Mouse (Mus musculus) gastrocnemius, postnatal 4 days (tissue): ENCODE measurements around the gene Bricd5. TPM values are rescaled to one million over a fixed set of nuclear protein-coding genes. Genes with fewer than 3 reads are reported as not detected.

Experiments used
- DNase-seq, 2 experiments: peaks; one replicate each; pipeline ENCODE4 v3.0.0; 2021 to 2022; ENCODE audit warnings: low spot score in 2 of 2, mixed read lengths in 2 of 2
- total RNA-seq, 2 experiments: library from RNA; stranded (reverse); gene quantifications; 2 replicates each; pipeline ENCODE4 v1.2.3; 2021

Gene Bricd5
- total RNA-seq, 2 experiments from 2014 or later, result 0.91 to 1.5 TPM

DNA sequence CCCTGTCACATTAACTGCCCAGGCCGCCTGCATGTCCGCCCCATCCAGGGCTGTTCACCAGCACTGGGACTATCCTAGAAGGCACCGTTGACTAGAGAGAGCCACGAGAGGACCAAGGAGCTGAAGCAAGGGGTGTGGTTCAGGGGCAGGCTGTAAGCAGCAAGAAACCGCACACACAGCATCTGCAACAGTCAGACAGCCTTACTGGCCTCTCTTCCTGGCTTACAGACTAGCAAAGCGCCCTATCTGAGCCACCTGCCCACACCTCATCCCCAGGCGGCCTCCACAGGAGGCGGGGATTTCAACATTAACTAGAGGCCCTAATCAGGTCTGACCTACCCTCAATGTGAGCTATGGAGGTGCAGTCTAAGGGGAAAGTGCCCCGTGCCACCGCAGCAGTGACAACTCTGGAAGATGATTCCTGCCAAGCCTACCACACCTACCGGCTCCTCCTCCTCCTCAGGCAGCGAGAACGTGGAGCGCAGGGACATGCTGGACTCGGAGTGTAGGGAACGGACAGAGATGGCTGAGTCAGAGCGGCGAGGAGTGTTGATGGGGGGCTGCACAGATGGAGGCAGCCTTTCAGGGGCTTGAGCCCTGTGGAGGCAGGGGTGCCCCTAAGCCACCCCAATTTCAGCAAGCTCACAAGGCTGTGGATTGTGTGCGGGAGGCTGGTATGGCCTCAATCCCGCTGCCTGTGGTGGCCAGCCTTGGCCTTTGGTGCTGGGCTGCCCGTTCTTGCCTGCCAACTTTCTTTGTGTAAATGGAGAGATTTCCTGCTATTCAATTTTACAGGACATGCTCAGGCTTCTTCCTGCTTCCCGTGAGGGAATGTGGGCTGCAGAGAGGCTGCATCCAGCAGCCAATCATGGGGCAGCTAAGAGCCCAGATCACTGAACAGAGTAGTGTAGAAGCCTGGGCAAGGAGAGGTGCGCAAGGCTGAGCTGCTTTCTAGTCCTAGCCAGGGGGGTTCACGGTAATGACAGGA, 40.9 kb downstream of the Bricd5 start:
- no peak for DNase-seq

DNA sequence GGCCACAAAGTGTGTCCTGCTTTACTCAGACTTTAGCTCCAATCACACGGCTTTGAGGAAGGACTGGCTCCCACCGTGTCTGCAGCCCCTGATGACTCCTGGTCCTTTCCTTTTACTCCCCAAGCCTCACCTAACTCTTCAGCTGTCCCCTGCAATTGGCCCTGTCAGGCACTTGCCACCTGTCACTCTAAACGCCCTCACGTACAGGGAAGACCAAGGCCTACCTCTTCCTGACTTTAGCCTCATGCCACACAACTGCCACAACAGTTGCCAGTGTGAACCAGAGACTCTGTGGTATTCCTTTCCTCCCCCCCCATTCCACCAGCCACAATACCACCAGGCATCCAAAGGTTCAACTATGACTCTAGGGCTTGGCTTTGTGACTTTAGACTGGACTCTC, 46.8 kb downstream of the Bricd5 start:
- no peak for DNase-seq

- DNase-seq, result no peak
Measured at GRCm38 (mm10) chr17:24524734-24525133, 51.0 kb downstream of the Bricd5 start.

Other genes with a start within 250 kb of the Bricd5 start
- 10 to 100 TPM; 14.9 to 15.2 TPM for gene Ccnf, start 222.4 kb upstream of the Bricd5 start, total RNA-seq
- gene Abca17, start 122.8 kb upstream of the Bricd5 start, total RNA-seq, result under 1 TPM in 1 of 2 experiments, not detected in 1; 0.10 TPM
- gene Abca3, start 121.9 kb upstream of the Bricd5 start, total RNA-seq, result 10 to 100 TPM; 15.9 to 17.0 TPM
- 10 to 100 TPM; 83.7 to 93.6 TPM for gene Rnps1, start 59.3 kb upstream of the Bricd5 start, total RNA-seq
- 100 to 1,000 TPM; 117 to 133 TPM for gene Eci1, start 47.2 kb upstream of the Bricd5 start, total RNA-seq
- 1 to 10 TPM; 1.9 TPM for gene Dnase1l2, start 30.8 kb upstream of the Bricd5 start, total RNA-seq
- 10 to 100 TPM; 18.0 to 20.7 TPM for gene E4f1, start 3.6 kb upstream of the Bricd5 start, total RNA-seq
- 10 to 100 TPM; 34.6 to 37.4 TPM for gene Pgp, start 3.5 kb upstream of the Bricd5 start, total RNA-seq
- gene Mlst8, start 5.2 kb downstream of the Bricd5 start, total RNA-seq, result 10 to 100 TPM; 12.4 to 16.8 TPM
- gene Caskin1, start 14.7 kb downstream of the Bricd5 start, total RNA-seq, result 1 to 10 TPM; 1.6 TPM
- gene Traf7, start 54.1 kb downstream of the Bricd5 start, total RNA-seq, result 10 to 100 TPM; 80.8 to 86.3 TPM
- under 1 TPM; 0.52 to 0.64 TPM for gene Rab26, start 60.3 kb downstream of the Bricd5 start, total RNA-seq
- 10 to 100 TPM; 60.5 to 66.7 TPM for gene Pkd1, start 76.0 kb downstream of the Bricd5 start, total RNA-seq
- 10 to 100 TPM; 66.4 to 75.4 TPM for gene Tsc2, start 158.7 kb downstream of the Bricd5 start, total RNA-seq
- 1 to 10 TPM; 7.5 TPM for gene Nthl1, start 158.8 kb downstream of the Bricd5 start, total RNA-seq
- gene Slc9a3r2, start 176.4 kb downstream of the Bricd5 start, total RNA-seq, result 10 to 100 TPM; 35.4 to 35.6 TPM
- gene Npw, start 184.6 kb downstream of the Bricd5 start, total RNA-seq, result not detected
- gene Zfp598, start 195.8 kb downstream of the Bricd5 start, total RNA-seq, result 10 to 100 TPM; 25.7 to 29.6 TPM
- under 1 TPM; 0.13 to 0.15 TPM for gene Syngr3, start 216.1 kb downstream of the Bricd5 start, total RNA-seq
- gene Gfer, start 222.3 kb downstream of the Bricd5 start, total RNA-seq, result 10 to 100 TPM; 22.9 to 24.6 TPM
- 1 to 10 TPM; 2.2 to 3.3 TPM for gene Noxo1, start 222.3 kb downstream of the Bricd5 start, total RNA-seq
- gene Tbl3, start 233.8 kb downstream of the Bricd5 start, total RNA-seq, result 10 to 100 TPM; 19.1 to 20.4 TPM
- under 1 TPM in 1 of 2 experiments, not detected in 1; 0.23 TPM for gene Rnf151, start 244.2 kb downstream of the Bricd5 start, total RNA-seq
- 100 to 1,000 TPM; 750 to 839 TPM for gene Rps2, start 244.2 kb downstream of the Bricd5 start, total RNA-seq